Mouse (Mus musculus) myocyte (in vitro differentiated cells): ENCODE measurements around the gene Scube1.

ENCODE experiments used
- MAX ChIP-seq: IDR thresholded peaks from one replicate; pipeline ENCODE4 v1.6.1; 2011; ENCODE audit warnings: low read depth, mild to moderate bottlenecking, control low read depth
- USF1 ChIP-seq: IDR thresholded peaks from one replicate; pipeline ENCODE4 v1.6.1; 2011; ENCODE audit warnings: low read depth, mild to moderate bottlenecking, control low read depth, moderate library complexity

DNA sequence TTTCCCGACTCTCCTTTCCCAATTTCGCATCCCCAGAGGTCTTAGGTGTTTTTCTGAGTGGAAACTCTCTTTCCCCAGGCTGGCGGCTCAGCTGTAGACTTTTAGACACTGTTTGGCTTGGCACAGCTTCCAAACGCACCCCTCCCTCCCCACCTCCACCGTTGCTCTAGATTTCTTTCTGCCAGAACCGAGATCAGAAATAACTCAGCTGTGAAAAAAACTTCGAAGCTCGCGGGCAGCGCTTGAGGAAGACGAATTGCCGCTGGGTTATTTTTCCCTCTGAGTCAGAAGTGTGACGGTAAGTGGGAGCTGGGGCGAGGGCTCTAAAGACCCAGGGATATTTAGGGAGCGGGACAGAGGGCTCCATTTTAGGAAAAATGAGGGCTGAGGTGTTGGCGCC is 21.5 kb upstream of the Scube1 start:
- TF ChIP-seq MAX = no peak
- TF ChIP-seq USF1 = no peak
